Mouse (Mus musculus) C2C12 (cell line): Measurements from ENCODE around the gene Ctrc. TPM values are rescaled to one million over a fixed set of nuclear protein-coding genes. Genes with fewer than 3 reads are reported as not detected.

Source experiments
- H3K27me3 ChIP-seq: one replicate; pipeline ENCODE4 v1.6.1; 2011; ENCODE audit not compliant: control insufficient read depth, insufficient read depth, insufficient read length
- H3K36me3 ChIP-seq: one replicate; pipeline ENCODE4 v1.6.1; 2011; ENCODE audit not compliant: control insufficient read depth, insufficient read depth
- H3K4me3 ChIP-seq: one replicate; pipeline ENCODE4 v1.5.1; 2011; ENCODE audit warnings: mild to moderate bottlenecking, control low read depth; ENCODE audit not compliant: poor library complexity, insufficient read depth, severe bottlenecking
- H3K79me2 ChIP-seq: one replicate; pipeline ENCODE4 v1.6.1; 2011; ENCODE audit not compliant: control insufficient read depth, insufficient read depth
- H3K79me3 ChIP-seq: one replicate; pipeline ENCODE4 v1.6.1; 2011; ENCODE audit warnings: low read depth, control low read depth
- H3ac ChIP-seq: one replicate; pipeline ENCODE3; 2011; ENCODE audit warnings: low read depth; ENCODE audit not compliant: control insufficient read depth, insufficient read length
- CEBPB ChIP-seq: IDR thresholded peaks from one replicate; pipeline ENCODE4 v1.6.1; 2011; ENCODE audit warnings: low read depth, mild to moderate bottlenecking, control low read depth, moderate library complexity
- CTCF ChIP-seq: IDR thresholded peaks from one replicate; pipeline ENCODE4 v1.5.1; 2011; ENCODE audit not compliant: control insufficient read depth, insufficient read depth, insufficient read length
- FOSL1 ChIP-seq: IDR thresholded peaks from one replicate; pipeline ENCODE4 v1.8.0; 2011; ENCODE audit warnings: mild to moderate bottlenecking, low read length; ENCODE audit not compliant: poor library complexity, insufficient read depth, severe bottlenecking
- MAX ChIP-seq: IDR thresholded peaks from one replicate; pipeline ENCODE4 v1.6.1; 2011; ENCODE audit warnings: mild to moderate bottlenecking, control low read depth
- MYOD1 ChIP-seq: IDR thresholded peaks from one replicate; pipeline ENCODE4 v1.6.1; 2011; ENCODE audit warnings: low read depth; ENCODE audit not compliant: control insufficient read depth, insufficient read length
- MYOG ChIP-seq: IDR thresholded peaks from one replicate; pipeline ENCODE4 v1.6.1; 2011; ENCODE audit not compliant: control insufficient read depth, insufficient read length; ENCODE audit errors: extremely low read depth
- USF1 ChIP-seq: IDR thresholded peaks from one replicate; pipeline ENCODE4 v1.6.1; 2011; ENCODE audit warnings: low read depth, mild to moderate bottlenecking, control low read depth, moderate library complexity
- polyA plus RNA-seq: library from polyadenylated mRNA; unstranded; fragments of >200 nt; fragmentation: generic; extraction: Trizol; gene quantifications from one replicate; pipeline ENCODE4 v1.2.1, GENCODE M21; 2012; ENCODE audit warnings: missing spikeins

The Ctrc gene
- polyA plus RNA-seq, 1 experiment, result not detected

- TF ChIP-seq USF1 (no peak), MYOD1 (no peak), MAX (no peak), CEBPB (no peak), MYOG (no peak), CTCF (no peak), FOSL1 (no peak)
- no peak overlapping the region for H3ac ChIP-seq
- H3K79me3 ChIP-seq, result no peaks in the 10 kb centered on the region
- no peaks in the 10 kb centered on the region for H3K79me2 ChIP-seq
- peaks cover 9% of the 10 kb centered on the region for H3K36me3 ChIP-seq
- no peak overlapping the region for H3K4me3 ChIP-seq
- no peaks in the 10 kb centered on the region for H3K27me3 ChIP-seq
Measured at GRCm38 (mm10) chr4:141865600-141865999, 19.4 kb upstream of the Ctrc start.

- H3K79me3 ChIP-seq, result no peaks in the 10 kb centered on the region
- H3K36me3 ChIP-seq, result peaks cover 9% of the 10 kb centered on the region
- H3K27me3 ChIP-seq, result no peaks in the 10 kb centered on the region
- H3ac ChIP-seq, result no peak overlapping the region
- H3K79me2 ChIP-seq, result no peaks in the 10 kb centered on the region
- H3K4me3 ChIP-seq, result no peak overlapping the region
- TF ChIP-seq CTCF (no peak), MYOD1 (no peak), USF1 (no peak), MAX (no peak), CEBPB (no peak), FOSL1 (no peak), MYOG (no peak)
Measured at GRCm38 (mm10) chr4:141865006-141865405, 18.8 kb upstream of the Ctrc start.

- H3K4me3 ChIP-seq, result no peak overlapping the region
- H3K79me3 ChIP-seq, result no peaks in the 10 kb centered on the region
- TF ChIP-seq USF1, result no peak
- TF ChIP-seq CTCF, result no peak
- no peak for TF ChIP-seq MAX
- no peak for TF ChIP-seq FOSL1
- no peak overlapping the region for H3ac ChIP-seq
- no peaks in the 10 kb centered on the region for H3K79me2 ChIP-seq
- H3K36me3 ChIP-seq, result peaks cover 12% of the 10 kb centered on the region
- no peaks in the 10 kb centered on the region for H3K27me3 ChIP-seq
Measured at GRCm38 (mm10) chr4:141864506-141864905, 18.3 kb upstream of the Ctrc start.

DNA sequence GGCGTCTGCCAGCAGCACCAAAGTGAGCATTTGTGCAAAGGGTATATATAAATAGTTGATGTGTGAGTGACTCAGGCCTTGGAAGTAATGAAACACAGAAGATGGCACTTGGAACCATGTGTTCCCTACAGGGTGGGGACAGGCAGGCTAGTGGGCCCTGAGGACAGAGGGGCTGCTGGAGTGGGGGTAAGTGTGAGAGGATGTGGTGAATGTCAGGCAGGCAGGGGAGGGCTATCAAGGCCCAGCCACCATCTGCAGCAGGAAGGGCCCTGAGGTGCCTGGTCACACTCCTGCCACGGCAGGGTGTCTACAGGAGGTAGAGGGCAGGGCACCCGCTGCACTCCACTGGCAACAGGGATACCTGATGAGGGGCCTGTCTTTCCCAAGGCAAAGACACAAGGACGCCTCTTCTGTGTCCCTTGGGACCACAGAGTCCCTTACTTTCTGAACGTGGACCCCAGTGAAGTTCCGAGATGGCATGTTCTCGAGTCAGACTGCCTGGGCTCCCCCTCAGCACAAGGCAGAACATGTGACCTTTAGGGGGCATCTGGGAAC is 17.6 kb upstream of the Ctrc start:
- Histone ChIP-seq H3ac (no peak overlapping the region), H3K27me3 (no peaks in the 10 kb centered on the region), H3K36me3 (peaks cover 12% of the 10 kb centered on the region), H3K79me3 (no peaks in the 10 kb centered on the region), H3K79me2 (no peaks in the 10 kb centered on the region), H3K4me3 (no peak overlapping the region)
- no peak for TF ChIP-seq FOSL1
- no peak for TF ChIP-seq USF1
- no peak for TF ChIP-seq CTCF
- no peak for TF ChIP-seq MYOG
- TF ChIP-seq MYOD1, result no peak
- TF ChIP-seq CEBPB, result no peak
- no peak for TF ChIP-seq MAX

GRCm38 (mm10) chr4:141862867-141863266 is 16.7 kb upstream of the Ctrc start:
- no peak for TF ChIP-seq MYOG
- TF ChIP-seq MYOD1, result no peak
- no peak for TF ChIP-seq CTCF
- no peak for TF ChIP-seq CEBPB
- no peak for TF ChIP-seq MAX
- no peak overlapping the region for H3ac ChIP-seq
- H3K36me3 ChIP-seq, result peaks cover 12% of the 10 kb centered on the region
- H3K27me3 ChIP-seq, result no peaks in the 10 kb centered on the region
- no peaks in the 10 kb centered on the region for H3K79me2 ChIP-seq
- no peak overlapping the region for H3K4me3 ChIP-seq
- no peaks in the 10 kb centered on the region for H3K79me3 ChIP-seq
